Mouse (Mus musculus) adrenal gland, postnatal 25 days (tissue): ENCODE measurements around the gene Prm1. TPM values are rescaled to one million over a fixed set of nuclear protein-coding genes. Genes with fewer than 3 reads are reported as not detected.

Experiments used
- total RNA-seq: library from RNA; stranded (reverse); gene quantifications from 2 replicates; pipeline ENCODE4 v1.2.3, GENCODE M21; 2021

Prm1 gene
- total RNA-seq, 1 experiment from 2014 or later = not detected

Other genes with a start within 250 kb of the Prm1 start
- gene Socs1, start 20.3 kb downstream of the Prm1 start, total RNA-seq = 2.8 and 2.9 TPM in 2 replicates
- not detected in 2 replicates for gene Tnp2, start 17.2 kb downstream of the Prm1 start, total RNA-seq
- gene Prm3, start 14.9 kb downstream of the Prm1 start, total RNA-seq = not detected in 2 replicates
- gene Prm2, start 9.7 kb downstream of the Prm1 start, total RNA-seq = not detected in 2 replicates
- gene Gm11172, start 7.1 kb upstream of the Prm1 start, total RNA-seq = not detected in 2 replicates
- 1.7 and 2.1 TPM in 2 replicates for gene Rmi2, start 29.2 kb upstream of the Prm1 start, total RNA-seq